Mouse (Mus musculus) small intestine, adult 10 weeks (tissue): Measurements from ENCODE around the gene Dach2. TPM values are rescaled to one million over a fixed set of nuclear protein-coding genes. Genes with fewer than 3 reads are reported as not detected.

Experiments
- polyA plus RNA-seq: library from polyadenylated mRNA; stranded (reverse); fragments of 350-450 nt; fragmentation: Illumina TruSeq; extraction: RNeasy Lipid Tissue Mini Kit (QIAGEN cat#74804); gene quantifications from one replicate; pipeline ENCODE4 v1.2.3, GENCODE M21; 2014; ENCODE audit warnings: low replicate concordance

Gene Dach2
- polyA plus RNA-seq: 0.33 TPM

GRCm38 (mm10) chrX:113297404-113297803, at the start of gene Dach2:
Gene Dach2, plus strand, starts transcription at chrX:113297510.

Other genes starting within 250 kb of the Dach2 start
- gene Chm, start 112.0 kb upstream of the Dach2 start, polyA plus RNA-seq: 75.9 TPM